Mouse (Mus musculus) thymus, adult 2 months (tissue): ENCODE data around the gene Pde2a.

Source experiments
- CTCF ChIP-seq: fragments of 200-500 bp; IDR thresholded peaks from 2 replicates; pipeline ENCODE4 v1.5.1; 2012; ENCODE audit warnings: mild to moderate bottlenecking, control low read depth, low read length, moderate library complexity, borderline replicate concordance; ENCODE audit not compliant: control insufficient read depth, poor library complexity, insufficient read depth; ENCODE audit errors: extremely low read depth
- POLR2A ChIP-seq: fragments of 200-500 bp; IDR thresholded peaks from 2 replicates; pipeline ENCODE4 v1.6.1; 2012; ENCODE audit warnings: mild to moderate bottlenecking, low read length, control low read depth, moderate library complexity; ENCODE audit not compliant: control insufficient read depth, poor library complexity, insufficient read depth; ENCODE audit errors: extremely low read depth

GRCm38 (mm10) chr7:101515295-101515694 lies 93.8 kb downstream of the Pde2a start:
- TF ChIP-seq CTCF (no peak), POLR2A (no peak)
